Mouse (Mus musculus) lung, adult 2 months (tissue): ENCODE data around the gene Rabep2.

Experiments used
- CTCF ChIP-seq: fragments of 200-500 bp; IDR thresholded peaks from 2 replicates; pipeline ENCODE4 v1.5.1; 2011; ENCODE audit warnings: mild to moderate bottlenecking, low read length, control low read depth; ENCODE audit not compliant: insufficient read depth
- POLR2A ChIP-seq: fragments of 200-500 bp; IDR thresholded peaks from 2 replicates; pipeline ENCODE4 v1.6.1; 2011; ENCODE audit warnings: low read depth, mild to moderate bottlenecking, control low read depth, low read length, borderline replicate concordance; ENCODE audit errors: extremely low read depth

GRCm38 (mm10) chr7:126417606-126418005 lies 11.0 kb upstream of the Rabep2 start:
- TF ChIP-seq CTCF (no peak), POLR2A (no peak)
